Mouse (Mus musculus) kidney, postnatal 0 days (tissue): ENCODE measurements at regions not wholly inside any gene's neighbourhood (a gene's known extent, or its start where the extent isn't known, plus 50 kb on each side); places are given as distances from the start of the nearest gene placed in this dataset.
A peak's percentile ranks its signal among the peaks of the same experiment; 100 is the strongest.

ENCODE experiments used
- ATAC-seq: fragments of 200-750 bp; cut with Nextera tagmentation; replicated peaks from 2 replicates; pipeline ENCODE4 v1.8.0; 2017; ENCODE audit warnings: low read depth, moderate number of reproducible peaks, moderate TSS enrichment, moderate library complexity; ENCODE audit not compliant: low FRiP score
- DNase-seq: peaks from one replicate; pipeline ENCODE4 v3.0.0-alpha.2; 2016; ENCODE audit warnings: low spot score
- H3K27ac ChIP-seq: fragments of 300-500 bp; sonication (generic); 2 replicates; pipeline ENCODE4 v1.5.1; 2014; ENCODE audit warnings: mild to moderate bottlenecking
- H3K27me3 ChIP-seq: fragments of 300-500 bp; sonication (generic); 2 replicates; pipeline ENCODE4 v1.6.1; 2014; ENCODE audit warnings: low read length, mixed read lengths; ENCODE audit not compliant: insufficient read depth
- H3K36me3 ChIP-seq: fragments of 300-500 bp; sonication (generic); 2 replicates; pipeline ENCODE4 v1.6.1; 2014; ENCODE audit warnings: low read length, mixed read lengths; ENCODE audit not compliant: insufficient read depth
- H3K4me1 ChIP-seq: fragments of 300-500 bp; sonication (generic); replicated peaks from 2 replicates; pipeline ENCODE4 v1.6.1; 2014; ENCODE audit warnings: antibody characterized with exemption, low read length, mixed read lengths; ENCODE audit not compliant: insufficient read depth
- H3K4me2 ChIP-seq: fragments of 300-500 bp; sonication (generic); 2 replicates; pipeline ENCODE4 v1.6.1; 2014; ENCODE audit warnings: mild to moderate bottlenecking, low read length, moderate library complexity, mixed read lengths
- H3K4me3 ChIP-seq: fragments of 300-500 bp; sonication (generic); replicated peaks from 2 replicates; pipeline ENCODE4 v1.5.1; 2014; ENCODE audit warnings: low read depth, low read length
- H3K9ac ChIP-seq: fragments of 300-500 bp; sonication (generic); 2 replicates; pipeline ENCODE4 v1.6.1; 2014; ENCODE audit warnings: low read depth, low read length
- H3K9me3 ChIP-seq: fragments of 300-500 bp; sonication (generic); replicated peaks from 2 replicates; pipeline ENCODE4 v1.6.1; 2016; ENCODE audit warnings: low read length, inconsistent platforms, mixed read lengths
- CTCF ChIP-seq: IDR thresholded peaks from 2 replicates; pipeline ENCODE4 v1.5.1; 2016; ENCODE audit warnings: antibody characterized with exemption, low read depth, mild to moderate bottlenecking, moderate library complexity
- WGBS: fragments of 180-500 bp; shearing (Covaris S2); extraction: QIAGEN DNeasy Blood & Tissue Kit; methylation state at CpG from one replicate; pipeline ENCODE4 v1.1.7; 2014; 5-methylcytosine and 5-hydroxymethylcytosine counted together

- peak; percentile 39; the same call in 1 of the 2 replicates for TF ChIP-seq CTCF
- Histone ChIP-seq H3K4me3 (no peak overlapping the region), H3K9me3 (no peaks in the 10 kb centered on the region), H3K9ac (no peak overlapping the region), H3K27ac (no peak overlapping the region), H3K36me3 (no peaks in the 10 kb centered on the region), H3K4me2 (no peak overlapping the region), H3K4me1 (peaks cover 10% of the 10 kb centered on the region; the same call in 1 of the 2 replicates), H3K27me3 (no peaks in the 10 kb centered on the region)
- no peak for ATAC-seq
- DNase-seq, result no peak
- WGBS, result 74% methylated on average over 2 of the region's 2 CpGs
Measured at GRCm38 (mm10) chr17:83086703-83087102, 128.4 kb upstream of the Pkdcc start.

GRCm38 (mm10) chr17:83088471-83088870 is 126.6 kb upstream of the Pkdcc start:
- no peak for ATAC-seq
- Histone ChIP-seq H3K36me3 (no peaks in the 10 kb centered on the region), H3K27ac (no peak overlapping the region), H3K27me3 (no peaks in the 10 kb centered on the region), H3K9ac (no peak overlapping the region), H3K4me2 (no peak overlapping the region), H3K4me1 (no peaks in the 10 kb centered on the region), H3K4me3 (no peak overlapping the region), H3K9me3 (no peaks in the 10 kb centered on the region)
- no peak for TF ChIP-seq CTCF
- WGBS, result 55% methylated on average over 2 of the region's 2 CpGs
- no peak for DNase-seq

GRCm38 (mm10) chr17:83089856-83090692 is 125.0 kb upstream of the Pkdcc start:
- no peak for TF ChIP-seq CTCF
- H3K36me3 ChIP-seq, result no peaks in the 10 kb centered on the region
- no peak for ATAC-seq
- no peak overlapping the region for H3K27ac ChIP-seq
- H3K27me3 ChIP-seq, result no peaks in the 10 kb centered on the region
- no peak for DNase-seq
- H3K4me2 ChIP-seq, result no peak overlapping the region
- H3K9me3 ChIP-seq, result no peaks in the 10 kb centered on the region
- H3K4me3 ChIP-seq, result no peak overlapping the region
- H3K4me1 ChIP-seq, result no peaks in the 10 kb centered on the region
- WGBS, result 62% methylated on average over 10 of the region's 10 CpGs
- no peak overlapping the region for H3K9ac ChIP-seq

GRCm38 (mm10) chr17:83093862-83094261 is 121.2 kb upstream of the Pkdcc start:
- ATAC-seq, result no peak
- Histone ChIP-seq H3K36me3 (no peaks in the 10 kb centered on the region), H3K27me3 (no peaks in the 10 kb centered on the region), H3K4me1 (no peaks in the 10 kb centered on the region), H3K27ac (no peak overlapping the region), H3K4me2 (no peak overlapping the region), H3K4me3 (no peak overlapping the region), H3K9me3 (no peaks in the 10 kb centered on the region), H3K9ac (no peak overlapping the region)
- TF ChIP-seq CTCF, result no peak
- no peak for DNase-seq
- WGBS, result 88% methylated on average over 5 of the region's 5 CpGs

GRCm38 (mm10) chr17:83096451-83096850 is 118.6 kb upstream of the Pkdcc start:
- TF ChIP-seq CTCF, result no peak
- Histone ChIP-seq H3K4me2 (no peak overlapping the region), H3K27ac (no peak overlapping the region), H3K4me1 (no peaks in the 10 kb centered on the region), H3K9ac (no peak overlapping the region), H3K9me3 (no peaks in the 10 kb centered on the region), H3K27me3 (no peaks in the 10 kb centered on the region), H3K36me3 (no peaks in the 10 kb centered on the region), H3K4me3 (no peak overlapping the region)
- ATAC-seq (no peak; the same call in 1 of the 2 replicates), DNase-seq (no peak)
- 48% methylated on average over 8 of the region's 8 CpGs for WGBS

GRCm38 (mm10) chr17:83097998-83098397 is 117.1 kb upstream of the Pkdcc start:
- no peaks in the 10 kb centered on the region for H3K36me3 ChIP-seq
- H3K27ac ChIP-seq, result no peak overlapping the region
- no peak overlapping the region for H3K4me2 ChIP-seq
- H3K9me3 ChIP-seq, result no peaks in the 10 kb centered on the region
- TF ChIP-seq CTCF, result no peak
- H3K9ac ChIP-seq, result no peak overlapping the region
- 83% methylated on average over 16 of the region's 16 CpGs for WGBS
- no peaks in the 10 kb centered on the region; the same call in 1 of the 2 replicates for H3K4me1 ChIP-seq
- ATAC-seq, result no peak
- no peaks in the 10 kb centered on the region for H3K27me3 ChIP-seq
- no peak overlapping the region for H3K4me3 ChIP-seq
- DNase-seq, result no peak
